Comparison of ENCODE assay signal across 5 mouse cellular contexts in the genomic region with DNA sequence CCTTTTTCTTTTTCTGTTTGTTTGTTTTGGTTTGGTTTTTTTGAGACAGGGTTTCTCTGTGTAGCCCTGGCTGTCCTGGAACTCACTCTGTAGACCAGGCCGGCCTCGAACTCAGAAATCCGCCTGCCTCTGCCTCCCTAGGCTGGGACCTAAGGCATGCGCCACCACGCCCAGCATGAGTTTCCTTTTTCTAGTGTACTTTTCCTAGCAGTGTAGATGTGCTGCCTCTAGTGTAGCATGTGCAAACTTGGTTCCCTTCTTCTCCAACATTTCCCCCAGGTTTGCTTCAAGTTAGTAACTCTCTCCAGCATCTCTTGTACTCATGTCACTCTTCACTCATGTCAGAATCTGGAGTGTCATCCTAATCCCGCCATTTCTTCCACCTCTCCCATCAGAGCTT. TPM values are rescaled to one million over a fixed set of nuclear protein-coding genes. Genes with fewer than 3 reads are reported as not detected.
A peak's percentile ranks its signal among the peaks of the same experiment; 100 is the strongest.
DNase-seq lines count a peak whose midpoint lies in the region; ATAC-seq and TF ChIP-seq lines count a peak whose summit lies in the region.
"Not testable (repeated sequence)": the region's sequence is repeated elsewhere in the genome, so short reads cannot be mapped to it uniquely, and the experiment has no call there.

No protein-coding gene starts in this region.

- peaks cover 68% of the 10 kb centered on the region for H3K79me2 ChIP-seq in MEL (ENCODE audit: control insufficient read depth, insufficient read depth, low read length, poor library complexity)

- H3K4me3 ChIP-seq in MEL (ENCODE audit: control insufficient read depth in 1 of 2, insufficient read depth in 1 of 2, low read depth in 2 of 2, low read length in 2 of 2); liver, embryonic 13.5 days (replicated peaks): not testable (repeated sequence)

- not testable (repeated sequence) for TF ChIP-seq CTCF in MEL (IDR thresholded peaks at IDR 0.05 in 2 of 3, conservative IDR thresholded peaks at IDR 0.05 in 1 of 3; ENCODE audit: control insufficient read depth in 1 of 3, insufficient read depth in 1 of 3, low read depth in 2 of 3, low read length in 3 of 3, poor library complexity in 1 of 3, severe bottlenecking in 1 of 3)

- H3K9ac ChIP-seq in MEL (ENCODE audit: control insufficient read depth, low read depth, low read length, poor library complexity, severe bottlenecking); liver, embryonic 13.5 days: not testable (repeated sequence)

- DNase-seq in ES-CJ7 (ENCODE audit: low read depth, low spot score), result peak; percentile 26
- peak; percentile 44 for DNase-seq in MEL (ENCODE audit: low read depth, low spot score)
- DNase-seq in ZHBTc4 (ENCODE audit: low read depth, low spot score), result peak; percentile 36
- peak; percentile 80 for DNase-seq in heart, adult 11 months
- not testable (repeated sequence) for DNase-seq in liver, embryonic 13.5 days

- TF ChIP-seq RAD21 in MEL (IDR thresholded peaks at IDR 0.05; ENCODE audit: low read depth, low read length), result not testable (repeated sequence)

- H3K27ac ChIP-seq in MEL (ENCODE audit: control insufficient read depth, low read depth, low read length); liver, embryonic 13.5 days: not testable (repeated sequence)

- not testable (repeated sequence) for H3K4me1 ChIP-seq in MEL (ENCODE audit: control insufficient read depth in 1 of 2, insufficient read depth in 2 of 2, low read length in 2 of 2)
- peaks cover 14% of the 10 kb centered on the region for H3K4me1 ChIP-seq in liver, embryonic 13.5 days (replicated peaks)

- not testable (repeated sequence) for TF ChIP-seq POLR2A in MEL (IDR thresholded peaks at IDR 0.05; ENCODE audit: control insufficient read depth in 1 of 2, insufficient read depth in 1 of 2, low read depth in 1 of 2, low read length in 2 of 2, poor library complexity in 1 of 2)

- H3K4me2 ChIP-seq in liver, embryonic 13.5 days, result not testable (repeated sequence)

- ATAC-seq in liver, embryonic 13.5 days (ENCODE audit: low read depth), result peak; percentile 39; the same call in 1 of the 2 replicates

- WGBS in liver, embryonic 13.5 days (ENCODE audit: insufficient replicate concordance), result 75% methylated on average over 6 of the region's 6 CpGs

- H3K27me3 ChIP-seq in MEL (ENCODE audit: control insufficient read depth in 1 of 2, insufficient read depth in 2 of 2, low read length in 2 of 2); liver, embryonic 13.5 days: not testable (repeated sequence)

- TF ChIP-seq EP300 in MEL (IDR thresholded peaks at IDR 0.05; ENCODE audit: low read depth in 1 of 2, low read length in 2 of 2), result not testable (repeated sequence)

- H3K36me3 ChIP-seq in MEL (ENCODE audit: control insufficient read depth in 1 of 2, insufficient read depth in 2 of 2, low read length in 2 of 2), result peaks cover 0 to 13% of the 10 kb centered on the region in 2 experiments; a peak in 2 of 4 replicates
- not testable (repeated sequence) for H3K36me3 ChIP-seq in liver, embryonic 13.5 days

- H3K9me3 ChIP-seq in MEL (replicated peaks; ENCODE audit: insufficient read depth, low read length); liver, embryonic 13.5 days (replicated peaks): not testable (repeated sequence)

TF ChIP-seq in MEL, 35 proteins besides CTCF, POLR2A, EP300 and RAD21:
- peak; percentile 93 for TF ChIP-seq TBP (IDR thresholded peaks at IDR 0.05; ENCODE audit: low read depth, low read length)

RNA-seq across cellular contexts. Expression of gene Pds5b, which starts 9.3 kb away (rescaled TPM):
- 21.9 and 26.3 TPM in 2 replicates for total RNA-seq in MEL (2012; rRNA removed)
- 10 to 100 TPM; 46.2 to 52.7 TPM for polyA plus RNA-seq in MEL (2012; ENCODE audit: insufficient read depth in 1 of 2, insufficient read length in 2 of 2, low read depth in 1 of 2, low replicate concordance in 2 of 2, missing spikeins in 1 of 2)
- polyA plus RNA-seq in liver, embryonic 13.5 days (2015; fragmentation: Nextera tagmentation; extraction: Ambion mirVana), result 9.9 and 12.6 TPM in 2 replicates

RNA-seq across cellular contexts. Expression of gene N4bp2l2, which starts 16.9 kb away (rescaled TPM):
- 74.9 and 75.0 TPM in 2 replicates for total RNA-seq in MEL (2012; rRNA removed)
- 10 to 100 TPM in 1 of 2 experiments, not detected in 1; 67.5 TPM for polyA plus RNA-seq in MEL (2012; ENCODE audit: insufficient read depth in 1 of 2, insufficient read length in 2 of 2, low read depth in 1 of 2, low replicate concordance in 2 of 2, missing spikeins in 1 of 2)
- 19.7 and 27.5 TPM in 2 replicates for polyA plus RNA-seq in liver, embryonic 13.5 days (2015; fragmentation: Nextera tagmentation; extraction: Ambion mirVana)
